Mouse (Mus musculus) c-Kit-positive CD71-positive TER-119-positive erythroid progenitor cells, embryonic 14.5 days (primary cell): Measurements from ENCODE around the gene Npepps.
A peak's percentile ranks its signal among the peaks of the same experiment; 100 is the strongest.
"Not testable (repeated sequence)": the region's sequence is repeated elsewhere in the genome, so short reads cannot be mapped to it uniquely, and the experiment has no call there.

Source experiments
- DNase-seq: peaks from one replicate; pipeline ENCODE4 v3.0.0-alpha.2; 2013; ENCODE audit warnings: low spot score

Gene Npepps

DNA sequence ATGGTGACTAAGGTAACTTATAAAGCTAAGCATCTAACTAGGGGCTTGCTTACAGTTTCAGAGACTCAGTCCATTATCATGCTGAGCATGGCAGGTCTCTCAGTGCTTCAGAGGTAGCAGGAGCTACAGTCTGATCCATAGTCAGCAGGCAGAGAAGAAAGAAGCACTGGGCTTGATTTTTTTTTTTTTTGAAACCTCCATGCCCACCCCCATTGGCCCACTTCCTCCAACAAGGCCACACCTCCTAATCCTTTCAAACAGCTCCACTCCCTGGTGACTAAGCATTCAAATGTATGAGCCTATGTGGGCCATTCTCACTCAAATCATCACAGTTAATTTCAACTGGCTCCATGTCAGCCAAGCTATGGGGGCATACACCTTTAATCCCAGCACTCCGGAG lies 12.3 kb upstream of the Npepps start:
- DNase-seq: no peak

DNA sequence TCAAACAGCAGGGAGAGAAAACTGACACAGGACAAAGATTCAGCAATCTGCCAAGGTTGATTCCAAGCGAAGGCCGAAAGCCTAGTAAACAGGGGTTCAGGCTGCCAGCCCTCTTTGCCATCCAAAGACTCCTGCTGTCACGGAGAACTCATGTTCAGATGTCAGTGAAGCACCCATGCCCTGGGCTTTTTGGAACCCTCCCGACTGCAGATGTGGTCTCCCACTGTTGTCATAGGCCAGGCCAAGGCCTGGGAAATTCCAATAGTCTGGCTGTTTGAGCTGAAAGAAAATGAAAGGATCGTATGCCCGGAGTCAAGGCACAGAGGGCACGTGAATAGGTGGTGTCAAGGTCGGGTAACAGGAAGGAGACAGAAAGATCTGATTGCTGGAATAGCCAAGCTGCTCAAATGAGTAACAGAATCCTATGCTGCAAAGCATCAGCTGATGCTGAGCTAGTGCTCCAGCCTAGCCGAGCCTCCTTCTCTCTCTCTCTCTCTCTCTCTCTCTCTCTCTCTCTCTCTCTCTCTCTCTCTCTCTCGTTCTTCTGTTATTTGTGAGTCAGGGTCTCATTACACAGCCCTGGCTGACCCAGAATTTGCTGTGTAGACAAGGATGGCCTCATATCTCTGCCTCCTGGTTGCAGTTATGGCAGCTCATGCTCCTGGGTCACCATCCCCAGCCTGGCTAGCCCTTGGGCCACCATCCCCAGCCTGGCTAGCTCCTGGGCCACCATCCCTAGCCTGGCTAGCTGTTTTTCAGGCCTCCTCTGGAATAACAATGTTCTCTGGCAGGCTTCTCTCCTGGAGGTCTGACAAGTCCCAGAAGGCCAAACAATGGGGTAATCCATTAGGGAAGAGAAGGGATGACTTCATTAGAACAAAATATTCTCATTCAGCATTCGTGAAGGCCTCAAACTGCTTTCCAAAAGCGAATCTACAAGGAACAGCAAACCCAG lies 9.1 kb upstream of the Npepps start:
- no peak for DNase-seq

DNA sequence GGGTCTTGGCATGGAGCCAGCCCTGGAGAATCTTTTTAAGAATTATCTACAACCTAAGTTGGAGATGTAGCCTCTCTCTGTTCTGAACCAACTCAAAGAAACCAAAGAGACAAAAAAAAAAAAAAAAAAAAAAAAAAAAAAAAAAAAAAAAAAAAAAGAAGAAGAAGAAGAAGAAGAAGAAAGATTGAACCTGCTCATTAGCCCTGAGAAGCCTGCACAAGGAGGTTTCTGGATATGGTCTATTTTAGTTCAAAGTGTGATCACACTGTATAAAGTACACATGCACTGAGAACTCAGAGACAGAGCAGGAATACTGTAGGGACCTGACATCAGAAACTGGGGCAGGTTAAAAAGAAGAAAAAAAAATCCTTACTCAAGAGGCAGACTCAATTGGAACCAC lies 7.2 kb upstream of the Npepps start:
- no peak for DNase-seq

DNA sequence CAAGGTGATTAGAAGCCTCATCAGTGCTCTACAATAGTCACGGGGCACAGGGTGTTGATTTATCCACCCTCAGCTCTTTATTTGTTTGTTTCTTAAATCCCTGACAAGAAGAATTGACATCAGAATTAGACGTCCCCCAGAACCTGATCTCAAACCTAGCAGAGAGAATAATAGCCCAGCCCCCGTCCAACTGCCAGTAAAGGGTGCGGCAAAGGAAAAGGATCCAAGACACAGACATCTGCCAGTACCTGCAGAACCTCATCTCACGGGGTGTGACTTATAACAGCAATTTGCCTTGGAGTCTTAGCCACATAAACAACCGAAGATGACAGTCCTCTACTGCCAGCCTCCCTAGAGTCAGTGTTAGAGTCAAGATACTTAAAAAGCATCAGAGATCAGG lies 6.5 kb upstream of the Npepps start:
- DNase-seq: no peak

DNA sequence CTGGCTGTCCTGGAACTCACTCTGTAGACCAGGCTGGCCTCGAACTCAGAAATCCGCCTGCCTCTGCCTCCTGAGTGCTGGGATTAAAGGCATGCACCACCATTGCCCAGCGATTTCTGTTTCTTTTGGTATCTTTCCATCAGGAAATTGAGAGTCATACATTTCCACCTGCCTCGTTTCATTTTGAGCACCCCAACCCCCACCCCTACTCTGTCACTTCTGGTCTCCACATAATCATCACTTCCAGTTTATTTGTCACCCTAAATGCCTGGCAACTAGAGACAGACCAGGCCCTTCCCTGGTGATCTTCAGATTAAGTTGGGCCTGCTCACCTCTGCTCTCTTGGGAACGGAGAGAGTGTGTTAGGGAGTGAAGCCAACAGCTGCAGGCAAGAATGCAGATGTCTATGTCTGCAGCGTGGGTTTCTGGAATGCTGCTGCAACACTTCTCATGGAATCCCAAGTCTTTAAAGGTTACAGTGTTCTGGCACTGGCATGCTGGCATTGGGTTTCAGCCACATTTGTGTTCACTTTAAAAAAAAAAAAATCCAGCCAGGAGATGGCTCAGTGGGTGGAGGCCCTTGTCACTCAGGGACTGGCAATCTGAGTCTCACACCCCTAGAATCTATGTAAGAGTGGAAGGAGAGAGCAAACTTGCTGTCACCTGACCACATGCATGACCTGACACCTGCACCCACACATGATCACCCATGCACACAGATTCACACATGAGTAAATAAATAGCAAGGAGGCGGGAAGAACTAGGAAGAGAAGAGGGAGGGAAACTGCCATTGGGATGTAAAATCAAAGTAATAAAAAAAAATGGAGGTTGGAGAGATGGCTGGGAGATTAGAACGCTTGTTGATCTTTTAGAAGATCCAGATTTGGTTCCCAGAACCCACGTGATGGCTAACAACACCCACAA lies 5.7 kb upstream of the Npepps start:
- no peak for DNase-seq

DNA sequence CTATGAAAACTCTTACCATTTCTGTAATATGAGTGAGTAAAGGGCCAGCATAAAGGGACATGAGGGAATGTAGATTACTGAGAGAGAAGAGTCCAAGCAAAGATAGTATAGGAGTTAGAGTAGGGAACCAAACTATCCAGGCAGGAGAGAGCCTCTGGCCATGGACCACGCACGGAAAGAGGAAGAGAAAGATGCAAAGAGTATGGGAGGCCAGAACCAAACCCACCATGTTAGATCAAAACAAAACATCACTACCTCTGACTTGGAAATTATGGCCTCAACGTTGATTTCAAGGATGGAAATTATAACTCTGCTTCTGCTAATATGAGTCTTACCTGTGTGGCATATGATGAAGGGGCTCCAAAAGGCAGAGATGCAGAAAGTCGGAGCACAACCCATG lies 4.4 kb upstream of the Npepps start:
- DNase-seq: no peak

DNA sequence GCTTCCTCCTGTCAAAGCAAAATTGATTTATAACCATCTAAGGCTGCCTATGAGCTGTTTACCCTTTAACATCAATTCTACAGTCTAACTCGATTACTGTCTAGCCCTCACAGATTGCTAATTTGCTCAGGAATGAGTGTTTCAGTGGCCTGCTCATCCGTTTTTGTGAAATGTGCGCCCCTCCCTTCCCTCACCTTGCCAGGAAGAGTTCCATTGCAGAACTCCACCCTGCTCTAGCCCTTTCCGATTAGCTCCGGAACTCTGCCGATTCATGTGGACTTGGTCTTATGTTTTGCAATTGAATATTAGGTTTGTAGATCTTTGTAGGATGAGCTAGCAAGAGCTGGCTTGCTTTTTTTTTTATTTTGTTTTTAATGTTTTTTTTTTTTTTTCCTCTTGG lies 1.7 kb upstream of the Npepps start:
- DNase-seq: no peak

DNA sequence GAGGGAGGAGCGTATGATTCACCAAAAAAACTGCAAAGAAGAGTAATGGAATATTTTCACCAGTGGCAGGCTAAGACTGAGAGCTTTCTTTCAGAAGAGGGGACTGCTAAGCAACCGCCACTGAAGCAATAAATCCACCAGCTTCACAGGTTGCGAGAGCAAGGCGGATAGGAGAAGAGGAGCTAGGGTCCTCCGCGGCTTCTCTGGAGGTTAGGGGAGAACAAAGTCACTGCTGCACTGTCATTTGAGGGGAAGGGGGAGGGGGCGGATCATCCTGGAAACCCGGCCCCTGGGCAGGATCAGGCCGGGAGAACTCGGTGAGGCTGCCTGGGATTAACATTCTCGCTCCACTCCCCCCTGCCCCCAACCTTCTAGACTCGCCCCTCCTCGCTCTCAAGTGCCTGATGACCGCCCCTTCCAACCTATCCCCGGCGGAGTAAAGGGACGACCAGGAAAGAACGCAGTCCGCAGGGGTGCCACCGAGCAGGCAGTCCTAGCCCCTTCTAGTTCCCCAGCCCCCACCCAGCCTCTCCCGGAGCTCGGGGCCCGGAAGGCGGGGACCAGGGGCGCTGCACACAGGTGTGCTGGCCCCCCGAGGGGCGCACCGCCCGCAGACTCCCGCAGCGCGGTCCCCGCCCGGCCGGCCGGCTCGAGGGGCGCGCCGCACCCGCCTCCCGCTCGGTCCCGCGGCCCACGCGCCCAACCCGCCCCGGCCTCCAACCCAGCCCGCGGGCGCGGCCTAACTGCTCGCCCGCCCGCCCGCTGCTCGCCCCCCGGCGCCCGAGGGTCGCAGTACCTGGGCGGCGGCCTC lies 828 bp downstream of the Npepps start:
- DNase-seq: peak; percentile 18

DNA sequence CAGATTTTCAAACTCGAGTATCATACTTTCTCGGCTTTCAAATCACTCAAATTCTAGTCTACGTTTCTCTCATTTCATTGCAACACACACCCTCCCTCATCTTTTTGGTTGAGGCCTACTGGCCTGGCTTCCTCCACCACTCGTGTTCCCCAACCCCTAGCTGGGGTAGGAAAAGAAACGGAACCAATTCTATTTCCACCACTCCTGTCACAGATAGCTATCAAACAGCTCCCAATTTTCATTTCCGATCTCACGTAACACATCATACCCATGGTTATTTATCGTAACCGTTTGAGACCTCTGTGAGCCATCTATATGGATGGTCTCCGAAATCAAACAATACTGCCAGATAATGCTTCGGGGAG lies 1.4 kb downstream of the Npepps start:
- DNase-seq: no peak

DNA sequence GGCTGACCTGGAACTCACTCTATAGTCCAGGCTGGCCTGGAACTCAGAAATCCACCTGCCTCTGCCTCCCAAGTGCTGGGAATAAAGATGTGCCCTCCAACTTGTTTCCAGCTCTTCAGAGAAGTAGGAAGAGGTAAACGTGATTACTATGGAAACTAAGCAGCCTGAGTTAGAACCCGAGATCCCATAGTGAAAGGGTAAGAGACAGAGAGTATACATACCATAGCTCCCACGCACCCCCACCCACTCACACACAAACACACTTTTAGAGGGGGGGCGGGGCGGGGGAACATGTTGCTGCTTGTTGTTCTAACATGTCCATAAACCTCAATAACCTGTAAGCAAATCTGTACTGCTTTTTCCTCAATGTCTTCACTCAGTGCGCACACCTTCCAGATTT lies 2.0 kb downstream of the Npepps start:
- DNase-seq: no peak

DNA sequence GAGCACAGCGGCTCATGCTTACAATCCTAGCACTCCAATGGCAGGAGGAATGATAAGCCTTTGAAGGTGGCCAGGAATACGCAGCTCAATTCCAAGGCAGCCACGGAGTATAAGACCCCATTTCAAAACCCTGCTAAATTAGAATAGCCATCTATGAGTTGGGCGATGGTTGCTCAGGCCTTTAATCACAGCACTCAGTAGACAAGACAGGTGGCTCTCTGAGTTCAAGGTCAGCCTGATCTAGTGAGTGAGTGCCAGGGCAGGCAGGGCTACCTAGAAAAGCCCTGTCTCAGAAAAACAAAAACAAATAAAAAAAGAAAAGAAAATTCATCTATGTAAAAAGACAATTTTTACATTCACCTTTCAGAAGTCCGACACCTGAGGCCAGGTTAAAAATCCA lies 3.3 kb downstream of the Npepps start:
- DNase-seq: no peak

DNA sequence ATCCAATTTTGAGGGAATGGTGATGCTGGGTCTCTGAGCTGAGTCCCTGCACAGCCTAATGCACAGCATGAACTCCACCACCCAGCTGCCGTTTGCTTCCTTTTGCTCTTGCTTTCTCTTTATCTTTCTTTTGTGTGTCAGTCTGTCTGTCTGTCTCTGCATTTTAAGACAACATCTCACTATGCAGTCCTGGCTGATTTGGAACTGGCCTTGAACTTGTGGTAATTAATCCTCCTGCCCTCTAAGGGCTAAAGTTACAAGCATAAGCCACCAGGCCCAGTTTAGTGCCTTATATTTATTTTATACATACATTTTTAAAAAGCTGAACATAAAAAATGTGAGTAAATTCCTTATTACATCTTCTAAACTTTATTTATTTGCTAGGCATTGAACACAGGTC lies 4.4 kb downstream of the Npepps start:
- no peak for DNase-seq

DNA sequence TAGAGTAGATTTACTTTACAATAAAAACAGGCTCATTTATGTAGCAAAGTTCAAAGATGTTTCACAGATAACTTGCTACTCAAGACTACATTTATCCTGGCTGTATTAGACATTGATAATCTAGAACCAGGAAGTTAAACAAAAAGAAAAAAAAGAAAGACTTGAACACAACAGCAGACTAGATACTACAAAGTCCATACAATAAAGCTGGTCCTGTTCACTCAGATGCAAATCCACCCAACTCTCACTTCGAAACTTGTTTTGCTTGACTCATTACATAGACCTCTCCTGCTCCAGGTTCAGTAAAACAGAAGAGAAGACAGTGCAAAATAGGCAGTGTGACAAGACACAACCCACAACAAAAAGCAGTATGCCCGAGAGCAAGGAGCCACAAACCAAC lies 5.1 kb downstream of the Npepps start:
- DNase-seq: no peak

DNA sequence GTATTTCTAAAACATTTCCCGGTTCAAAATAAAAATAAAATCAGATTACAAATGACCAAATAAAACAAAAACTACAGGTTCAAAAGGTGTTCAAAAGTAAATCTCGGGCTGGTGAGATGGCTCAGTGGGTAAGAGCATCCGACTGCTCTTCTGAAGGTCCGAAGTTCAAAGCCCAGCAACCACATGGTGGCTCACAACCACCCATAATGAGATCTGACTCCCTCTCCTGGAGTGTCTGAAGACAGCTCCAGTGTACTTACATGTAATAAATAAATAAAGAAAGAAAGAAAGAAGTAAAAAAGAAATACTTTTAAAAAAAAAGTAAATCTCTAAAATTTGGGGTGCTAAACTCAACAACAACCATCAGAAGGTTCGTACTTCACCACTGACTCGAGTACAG lies 5.5 kb downstream of the Npepps start:
- not testable (repeated sequence) for DNase-seq

DNA sequence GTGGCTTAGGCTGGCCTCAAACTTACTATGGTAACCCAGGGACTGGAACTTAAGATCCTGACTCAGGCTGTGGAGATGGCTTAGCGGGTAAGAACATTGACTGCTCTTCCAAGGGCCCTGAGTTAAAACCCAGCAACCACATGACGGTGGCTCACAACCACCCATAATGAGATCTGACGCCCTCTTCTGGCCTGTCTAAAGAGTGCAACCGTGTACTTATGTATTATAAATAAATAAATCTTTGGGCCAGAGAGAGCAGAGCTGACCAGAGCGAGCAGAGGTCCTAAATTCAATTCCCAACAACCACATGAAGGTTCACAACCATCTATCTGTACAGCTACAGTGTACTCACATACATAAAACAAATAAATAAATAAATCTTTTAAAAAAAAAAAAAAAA lies 6.8 kb downstream of the Npepps start:
- peak; percentile 10 for DNase-seq

DNA sequence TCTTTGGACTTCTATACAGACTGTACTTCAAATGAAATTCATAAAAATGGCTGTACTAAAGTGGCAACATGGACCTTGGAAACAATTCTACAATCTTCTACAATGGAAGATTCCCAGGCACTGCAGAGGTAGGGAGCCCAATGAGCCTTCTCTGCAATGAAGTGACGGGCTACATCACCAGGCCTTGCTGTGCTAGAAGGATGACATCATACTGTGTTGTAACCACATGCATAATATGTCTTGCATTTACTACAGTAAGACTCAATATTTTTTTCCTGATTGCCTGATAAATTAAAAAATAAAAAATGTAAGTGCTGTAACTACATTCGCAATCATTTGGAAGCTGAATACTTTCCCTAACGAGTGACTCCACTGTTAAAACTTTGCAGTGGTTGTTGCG lies 7.6 kb downstream of the Npepps start:
- no peak for DNase-seq

DNA sequence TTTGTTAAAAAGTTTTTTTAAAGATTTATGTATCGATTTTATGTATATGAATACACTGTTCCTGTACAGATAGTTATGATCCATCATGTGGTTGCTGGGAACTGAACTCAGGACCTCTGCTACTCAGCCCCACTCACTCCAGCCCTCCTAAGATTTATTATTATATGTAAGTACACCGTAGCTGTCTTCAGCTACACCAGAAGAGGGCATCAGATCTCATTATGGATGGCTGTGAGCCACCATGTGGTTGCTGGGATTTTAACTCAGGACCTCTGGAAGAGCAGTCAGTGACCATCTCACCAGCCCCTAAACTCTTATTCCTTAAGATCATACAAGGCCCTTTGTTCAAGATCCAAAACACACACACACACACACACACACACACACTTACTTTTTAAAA lies 10.4 kb downstream of the Npepps start:
- DNase-seq: not testable (repeated sequence)

DNA sequence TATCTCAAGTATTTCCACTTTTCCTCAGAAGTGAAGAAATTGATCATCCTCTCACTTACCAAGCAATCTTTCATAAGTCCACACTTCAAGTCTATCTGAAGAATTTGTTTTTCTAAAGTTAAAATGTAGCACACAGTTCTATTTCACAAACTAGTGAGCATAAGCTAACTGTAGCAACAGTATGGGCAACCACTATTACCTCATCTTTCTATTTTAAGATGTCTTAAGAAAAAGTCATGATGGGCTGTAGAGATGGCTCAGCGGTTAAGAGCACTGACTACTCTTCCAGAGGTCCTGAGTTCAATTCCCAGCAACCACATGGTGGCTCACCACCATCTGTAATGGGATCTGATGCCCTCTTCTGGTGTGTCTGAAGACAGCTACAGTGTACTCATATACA lies 13.9 kb downstream of the Npepps start:
- DNase-seq: not testable (repeated sequence)

DNA sequence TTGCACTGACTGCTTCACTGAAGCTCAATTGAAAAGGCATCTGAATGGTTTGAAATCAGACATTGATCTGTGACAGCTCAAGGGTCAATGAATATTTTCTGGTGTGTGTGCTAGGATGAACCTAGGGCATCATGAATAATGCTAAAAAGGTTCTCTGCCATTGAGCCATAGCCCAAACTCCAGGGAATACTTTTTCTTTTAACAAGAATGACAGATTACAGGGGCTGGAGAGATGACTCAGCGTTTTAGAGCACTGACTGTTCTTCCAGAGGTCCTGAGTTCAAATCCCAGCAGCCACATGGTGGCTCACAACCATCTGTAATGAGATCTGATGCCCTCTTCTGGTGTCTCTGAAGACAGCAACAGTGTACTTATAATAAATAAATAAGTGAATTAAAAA lies 30.8 kb downstream of the Npepps start:
- not testable (repeated sequence) for DNase-seq

DNA sequence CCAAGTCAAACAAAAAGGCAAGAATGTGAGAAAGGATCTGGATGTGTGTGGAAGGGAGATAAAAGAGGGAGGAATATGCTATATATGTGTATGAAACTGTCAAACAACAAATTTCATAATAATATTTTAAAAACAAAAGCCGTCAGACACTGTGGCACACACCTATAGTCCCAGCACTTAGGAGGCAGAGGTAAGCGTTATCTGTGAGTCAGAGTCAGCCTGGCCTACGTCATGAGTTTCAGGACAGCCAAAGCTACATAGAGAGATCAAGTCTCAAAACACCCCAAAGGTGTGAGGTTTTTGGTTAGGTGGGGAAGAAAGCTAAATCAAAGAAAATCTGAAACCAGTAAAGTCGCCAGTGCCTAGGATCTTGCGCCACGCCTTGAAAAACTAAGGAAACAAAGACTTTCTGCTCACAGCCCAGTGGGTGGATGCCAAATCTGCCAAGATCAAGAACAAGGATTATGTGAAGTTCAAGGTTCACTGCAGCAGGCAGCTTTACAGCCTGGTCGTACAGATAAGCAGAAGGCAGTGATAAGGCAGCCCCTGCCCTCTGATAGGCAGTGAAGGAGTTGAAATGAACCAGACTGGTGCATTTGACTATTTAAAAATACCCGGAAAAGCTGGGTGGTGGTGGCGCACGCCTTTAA lies 33.8 kb downstream of the Npepps start:
- peak; percentile 48 for DNase-seq

DNA sequence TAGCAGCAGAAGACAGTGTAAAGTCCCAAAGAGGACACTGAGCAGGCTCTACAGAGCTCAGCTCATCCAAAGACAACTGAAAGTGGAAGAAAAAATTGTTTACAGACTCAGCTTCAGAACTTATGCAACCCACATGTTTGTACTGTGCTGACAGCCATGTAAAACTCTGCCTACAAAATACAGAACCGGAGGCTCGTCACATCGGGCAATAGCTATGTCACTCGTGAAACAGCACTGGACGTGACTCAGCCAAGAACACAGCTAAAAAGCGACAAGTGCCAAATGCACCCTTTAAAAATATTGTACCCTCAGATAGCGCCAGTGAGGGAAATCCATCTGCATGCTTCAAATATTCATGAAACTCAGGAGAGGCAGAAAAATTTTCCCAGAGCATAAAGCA lies 39.1 kb downstream of the Npepps start:
- DNase-seq: no peak

DNA sequence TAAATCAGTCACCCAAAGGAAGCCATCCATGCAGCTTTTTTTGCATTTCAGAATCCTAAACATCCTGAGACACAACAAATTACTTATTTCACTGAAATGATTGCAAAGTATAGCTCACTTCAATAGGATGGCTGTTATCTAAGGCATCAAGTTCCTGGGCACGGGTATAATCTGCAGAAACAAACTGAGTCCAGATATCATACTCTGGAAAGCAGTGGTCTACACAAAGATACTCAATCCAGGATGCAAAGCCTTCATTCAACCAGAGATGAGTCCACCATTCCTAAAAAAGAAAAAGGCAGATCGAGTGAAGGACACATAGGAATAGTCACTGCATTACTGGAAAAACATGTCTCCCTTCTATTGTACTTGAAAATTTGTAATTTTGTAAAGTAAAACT lies 42.5 kb downstream of the Npepps start:
- DNase-seq: no peak
